Mouse (Mus musculus) ZHBTc4 (cell line): Measurements from ENCODE around the gene Polr3b.

Experiments used
- DNase-seq: peaks from one replicate; pipeline ENCODE4 v3.0.0-alpha.2; 2011; ENCODE audit warnings: low read depth, low spot score

Polr3b gene

GRCm38 (mm10) chr10:84760118-84761111 lies 138.3 kb downstream of the Polr3b start:
- DNase-seq = peak; percentile 77

GRCm38 (mm10) chr10:84768766-84769165 lies 146.7 kb downstream of the Polr3b start:
- DNase-seq = no peak

GRCm38 (mm10) chr10:84772380-84773130 lies 150.5 kb downstream of the Polr3b start:
- DNase-seq = no peak

GRCm38 (mm10) chr10:84773889-84774288 lies 151.8 kb downstream of the Polr3b start:
- no peak for DNase-seq

- DNase-seq = no peak
Observed at GRCm38 (mm10) chr10:84774573-84774972, 152.5 kb downstream of the Polr3b start.
